Mouse (Mus musculus): ENCODE measurements around the gene Elovl7.
A peak's percentile ranks its signal among the peaks of the same experiment; 100 is the strongest.

Gene Elovl7

DNA sequence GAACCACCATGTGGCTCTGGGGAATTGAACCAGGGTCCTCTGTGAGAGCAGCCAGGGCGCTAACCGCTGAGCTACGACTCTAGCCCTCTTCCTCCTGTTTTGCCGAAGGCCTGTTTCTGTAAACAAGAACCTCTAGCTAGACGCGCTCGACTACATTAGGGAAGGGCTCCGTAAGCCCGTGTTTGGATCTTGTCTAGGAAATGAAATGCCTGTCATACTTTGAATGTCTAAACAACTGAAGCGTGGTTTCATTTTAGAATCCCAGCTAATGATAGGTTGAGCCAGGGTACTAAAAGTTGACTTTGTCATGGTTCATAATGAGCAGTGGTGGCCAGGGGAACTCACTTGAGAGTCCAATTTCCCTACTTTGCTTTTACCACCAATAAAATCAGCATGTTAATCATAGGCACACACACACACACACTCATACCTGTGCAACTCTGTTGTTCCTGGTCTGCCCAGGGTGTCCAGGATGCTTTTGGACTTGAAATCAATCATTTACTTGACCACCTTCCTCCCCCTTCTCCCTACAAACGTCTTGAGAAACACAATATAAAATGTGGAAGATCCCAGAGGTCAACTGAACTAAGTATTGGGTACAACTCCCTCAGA, 31.0 kb downstream of the Elovl7 start:
- no peak for DNase-seq

GRCm38 (mm10) chr13:108251106-108251505, 36.9 kb downstream of the Elovl7 start:
- no peak for DNase-seq

DNA sequence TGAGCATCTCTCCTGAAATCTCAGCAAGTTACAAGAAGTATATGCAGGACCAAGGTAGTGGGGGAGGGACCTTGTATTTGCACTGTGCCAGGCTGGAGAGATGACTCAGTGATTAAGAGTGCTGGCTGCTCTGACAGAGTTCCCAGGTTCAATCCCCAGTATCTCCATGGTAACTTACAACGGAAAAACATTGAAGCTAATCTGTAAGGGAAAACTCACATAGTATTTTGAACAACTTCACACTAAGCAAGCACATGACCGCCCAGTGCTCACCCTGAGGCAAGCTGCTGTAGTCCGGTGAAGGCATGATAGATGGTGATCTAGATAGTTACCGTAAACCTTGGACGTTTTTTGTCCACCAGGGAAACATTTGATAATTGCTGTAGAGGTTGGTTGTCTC, 39.8 kb downstream of the Elovl7 start:
- DNase-seq = no peak

DNA sequence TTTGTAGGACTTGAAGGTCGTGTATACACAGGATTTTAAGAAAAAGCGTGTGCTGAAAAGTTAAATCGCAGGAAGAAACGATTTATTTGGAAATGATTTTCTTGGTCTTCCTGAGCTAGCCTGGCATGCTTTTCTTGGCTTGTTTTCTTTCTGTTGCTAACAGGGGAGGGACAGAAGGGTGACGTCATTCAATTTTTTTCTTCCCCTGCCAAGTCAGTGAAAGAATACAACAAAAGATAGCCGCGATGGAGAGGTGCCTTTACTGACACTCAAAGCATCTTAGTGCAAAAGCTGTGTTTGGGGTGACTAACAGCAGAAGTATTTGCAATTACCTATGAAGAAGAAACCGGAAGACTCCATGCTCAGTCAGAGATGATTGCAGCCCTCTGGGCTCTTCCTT, 48.8 kb downstream of the Elovl7 start:
- no peak for DNase-seq

GRCm38 (mm10) chr13:108265394-108265793, 51.2 kb downstream of the Elovl7 start:
- no peak for DNase-seq

GRCm38 (mm10) chr13:108267841-108268634, 53.8 kb downstream of the Elovl7 start:
- no peak for DNase-seq

DNA sequence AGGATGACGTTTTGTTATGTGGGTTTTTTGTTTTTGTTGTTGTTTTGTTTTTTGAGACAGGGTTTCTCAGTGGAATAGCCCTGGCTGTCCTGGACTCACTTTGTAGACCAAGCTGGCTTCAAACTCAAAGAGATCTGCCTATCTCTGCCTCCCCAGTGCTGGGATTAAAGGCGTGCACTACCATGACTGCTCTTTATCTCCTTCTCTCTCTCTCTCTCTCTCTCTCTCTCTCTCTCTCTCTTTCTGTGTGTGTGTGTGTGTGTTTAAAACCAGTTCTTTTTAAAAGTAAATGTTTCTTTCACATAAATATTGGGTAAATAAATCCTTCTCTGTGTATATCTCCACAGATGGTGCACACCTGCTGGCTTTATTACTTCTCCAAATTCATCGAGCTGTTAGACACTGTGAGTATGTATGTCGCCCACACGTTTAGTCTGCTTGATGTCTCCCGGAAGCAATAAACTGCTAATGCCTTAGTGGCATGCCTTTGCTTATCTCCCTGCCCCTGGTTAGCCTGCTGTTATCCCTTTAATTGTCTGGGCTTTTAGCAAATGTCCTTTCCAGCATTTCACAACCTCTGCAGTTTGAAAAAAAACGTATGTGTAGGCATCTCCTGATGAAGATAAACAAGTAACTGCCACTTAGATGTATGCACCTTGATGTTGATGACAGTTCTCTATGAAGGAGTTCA, 57.4 kb downstream of the Elovl7 start:
- no peak for DNase-seq

GRCm38 (mm10) chr13:108272332-108272731, 58.1 kb downstream of the Elovl7 start:
- DNase-seq = no peak

GRCm38 (mm10) chr13:108273034-108273433, 58.8 kb downstream of the Elovl7 start:
- DNase-seq = no peak

DNA sequence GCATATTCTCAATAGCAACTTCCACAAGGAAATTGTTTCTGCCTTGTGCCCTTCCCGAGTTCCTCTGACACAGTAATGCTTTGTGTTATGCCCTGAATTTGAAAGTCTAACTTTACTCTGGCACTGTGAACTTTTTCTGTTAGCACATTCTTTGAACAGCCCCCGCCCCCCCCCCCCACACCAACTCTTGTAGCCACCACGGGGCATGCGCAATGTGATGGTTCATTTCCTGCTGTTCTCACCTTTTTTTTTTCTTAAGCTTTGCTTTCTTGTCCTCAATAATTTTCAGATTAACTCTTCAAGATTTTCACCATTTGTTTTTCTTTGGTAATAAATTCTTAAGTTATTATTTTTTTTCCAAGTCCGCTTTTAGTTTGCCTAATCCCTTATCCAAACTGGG, 59.3 kb downstream of the Elovl7 start:
- DNase-seq = no peak

GRCm38 (mm10) chr13:108276561-108276960, 62.4 kb downstream of the Elovl7 start:
- DNase-seq = no peak

GRCm38 (mm10) chr13:108277320-108277719, 63.1 kb downstream of the Elovl7 start:
- DNase-seq = peak; percentile 7

DNA sequence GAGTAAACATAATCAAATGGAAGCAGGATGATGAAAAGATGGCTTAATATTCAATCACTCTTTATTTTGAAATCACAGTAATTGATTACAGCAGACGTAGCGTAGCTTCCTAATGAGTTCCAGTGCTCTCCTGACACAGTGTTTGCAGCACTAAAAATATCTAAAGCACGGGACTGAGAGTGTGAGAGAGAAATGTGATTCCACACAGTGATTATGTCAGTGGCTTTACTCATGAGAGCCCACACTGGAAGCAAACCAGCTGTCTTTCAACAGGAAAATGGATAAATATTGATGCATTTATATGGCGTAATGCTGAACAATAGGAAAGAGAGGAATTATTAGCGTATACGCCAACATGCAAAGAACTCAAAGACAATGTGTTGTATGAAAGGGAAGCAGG, 64.4 kb downstream of the Elovl7 start:
- no peak for DNase-seq

- DNase-seq = no peak
Measured at GRCm38 (mm10) chr13:108284312-108284711, 70.1 kb downstream of the Elovl7 start.

GRCm38 (mm10) chr13:108287953-108288352, 73.7 kb downstream of the Elovl7 start:
- no peak for DNase-seq

DNA sequence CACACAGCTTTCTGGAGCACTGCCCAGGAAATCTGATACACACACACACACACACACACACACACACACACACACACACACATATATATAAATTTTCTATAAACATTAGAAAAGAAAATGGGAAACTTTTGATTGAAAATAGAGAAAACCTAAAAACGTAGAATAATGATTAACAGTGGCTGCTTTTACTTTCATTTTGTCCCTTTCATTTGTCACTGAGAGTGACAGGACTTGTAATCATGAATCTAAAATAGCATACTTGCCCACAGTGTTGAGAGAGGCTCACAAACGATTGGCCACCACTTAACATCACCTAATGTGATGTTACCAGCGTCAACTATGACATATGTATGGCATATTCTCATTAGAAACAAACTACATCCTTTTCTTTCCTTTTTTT, 75.2 kb downstream of the Elovl7 start:
- no peak for DNase-seq

- DNase-seq = no peak
Measured at GRCm38 (mm10) chr13:108290314-108290713, 76.1 kb downstream of the Elovl7 start.

DNA sequence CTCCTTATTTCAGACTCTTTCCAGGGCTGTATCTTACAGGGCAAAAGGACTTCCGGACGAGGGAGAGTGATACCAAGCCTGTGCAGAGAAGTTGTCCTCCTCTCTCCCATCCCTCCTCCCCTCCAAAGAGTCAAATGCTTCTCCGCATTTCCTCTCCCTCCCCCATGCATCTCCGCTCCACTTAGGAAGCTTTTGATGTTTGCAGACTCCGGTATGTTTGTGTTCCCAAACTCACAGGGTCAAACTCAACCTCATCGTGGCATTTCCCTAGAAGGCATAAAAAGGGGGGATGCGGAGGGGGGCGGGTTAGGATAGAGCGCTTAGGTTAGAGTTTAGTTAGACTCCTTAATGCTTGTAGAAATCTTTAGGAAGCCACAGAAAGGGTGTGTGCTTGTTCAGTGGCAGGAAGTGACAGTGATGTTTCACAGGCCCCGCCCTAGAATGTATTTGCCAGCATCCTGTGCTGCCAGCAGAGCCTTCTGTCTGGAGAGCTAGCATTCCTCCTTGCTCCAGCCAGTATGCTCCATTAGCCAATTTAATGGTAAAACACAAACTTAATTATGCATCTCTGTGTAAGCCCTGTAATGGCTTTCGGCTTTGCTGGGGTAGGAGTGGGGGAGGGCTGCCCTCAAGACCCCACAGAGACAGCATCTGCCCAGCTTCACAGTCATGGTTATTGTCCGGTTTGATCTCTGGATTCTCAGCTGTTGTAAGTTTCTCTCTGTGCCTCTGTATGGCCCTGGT, 83.3 kb downstream of the Elovl7 start:
- DNase-seq = peak; percentile 70

GRCm38 (mm10) chr13:108298241-108298640, 84.0 kb downstream of the Elovl7 start:
- DNase-seq = no peak

- DNase-seq = peak; percentile 27
Measured at GRCm38 (mm10) chr13:108300346-108300950, 86.2 kb downstream of the Elovl7 start.

DNA sequence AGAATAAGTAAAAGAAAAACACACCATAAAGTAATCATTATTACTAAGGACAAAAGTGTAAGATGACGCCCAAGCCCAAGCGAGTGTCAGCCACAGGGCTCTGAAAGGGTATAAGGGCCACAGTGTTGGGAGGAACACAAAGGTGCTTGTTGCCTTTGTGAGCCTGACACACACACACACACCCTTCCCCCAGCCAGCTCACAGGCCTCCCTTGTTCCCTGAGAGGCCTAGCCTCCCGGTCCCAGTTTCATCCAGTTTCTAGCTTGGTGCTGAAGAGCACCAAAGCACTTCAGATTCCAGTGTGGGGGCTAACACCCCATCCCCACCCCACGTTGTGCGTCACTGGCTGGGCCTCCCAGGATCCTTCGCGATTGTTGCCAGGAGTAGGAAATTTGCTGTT, 87.2 kb downstream of the Elovl7 start:
- peak; percentile 35 for DNase-seq

DNA sequence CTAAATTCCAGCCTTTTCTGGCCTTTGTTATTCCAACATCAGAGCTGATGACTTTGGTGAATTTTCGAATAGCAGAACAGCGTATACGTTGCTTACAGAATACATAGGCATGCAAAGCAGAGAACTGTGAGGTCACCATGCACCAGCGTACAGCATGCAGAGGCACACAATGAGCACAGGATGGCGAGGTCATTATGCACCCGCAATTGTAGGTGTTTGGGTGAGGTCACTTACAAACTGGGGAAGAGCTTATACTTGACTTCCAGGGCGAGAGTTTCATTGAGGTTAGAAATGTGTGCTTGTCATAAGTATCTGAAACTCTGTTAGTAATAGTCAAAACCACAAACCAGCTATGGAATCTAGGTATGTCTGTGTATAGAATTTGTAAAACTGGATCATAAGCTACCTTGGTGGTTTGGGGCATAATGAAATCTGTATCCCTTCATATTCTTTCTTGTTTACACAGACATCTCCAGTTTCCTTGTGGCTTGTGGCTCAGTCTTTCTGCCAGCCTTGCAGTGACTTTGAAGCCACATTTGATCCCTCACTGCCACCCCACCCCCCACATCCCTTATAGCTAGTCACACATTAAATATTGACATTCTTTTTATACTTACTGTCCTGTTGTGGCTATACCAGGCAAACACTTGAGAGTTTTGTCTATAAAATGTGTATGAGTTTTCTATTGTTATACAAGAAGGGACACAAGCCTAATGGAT, 88.9 kb downstream of the Elovl7 start:
- no peak for DNase-seq

All from retina, postnatal 1 day (tissue).